Mouse (Mus musculus): ENCODE results near the gene Gnb4. TPM values are rescaled to one million over a fixed set of nuclear protein-coding genes. Genes with fewer than 3 reads are reported as not detected.

Gnb4 gene
- polyA plus RNA-seq (2014; fragmentation: Nextera tagmentation; extraction: Ambion mirVana), result 58.4 and 59.4 TPM in 2 replicates

DNA sequence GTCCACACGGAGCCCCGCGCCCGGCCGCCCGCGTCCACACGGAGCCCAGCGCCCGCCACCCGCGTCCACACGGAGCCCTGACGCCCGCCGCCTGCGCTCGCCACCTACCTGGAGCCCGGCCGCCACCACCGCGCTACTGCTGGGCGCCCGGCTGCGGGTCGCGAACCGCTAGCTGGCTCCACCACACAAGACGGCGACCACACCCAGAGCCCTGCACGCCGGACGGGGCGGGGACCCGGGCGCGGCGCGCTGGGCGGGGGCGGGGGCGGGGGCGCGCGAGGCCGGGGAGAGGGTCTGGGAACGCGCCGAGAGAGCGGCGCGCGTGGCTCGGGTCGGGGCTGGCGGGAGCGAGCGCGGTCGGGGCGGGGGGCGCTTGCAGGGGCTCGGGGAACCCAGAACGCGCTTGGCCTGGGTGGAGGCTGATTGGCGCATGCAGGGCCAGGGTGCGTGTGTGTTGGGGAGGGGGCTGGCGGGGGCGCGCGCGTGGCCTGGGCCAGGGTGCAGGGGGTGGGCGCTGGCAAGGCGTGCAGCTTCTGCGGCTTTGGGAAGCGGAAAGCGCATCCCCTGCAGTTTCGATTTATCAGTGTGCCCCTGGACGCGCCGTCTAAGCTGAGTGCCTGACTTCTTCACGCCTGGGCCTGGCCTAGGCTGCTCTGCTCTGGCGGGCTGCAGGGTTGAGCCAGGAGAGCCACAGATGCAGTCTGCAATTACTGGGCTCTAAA lies at the start of gene Gnb4:
Gene Gnb4, minus strand, starts transcription at position 255 of the 722 bp plus-strand sequence.
- peak; percentile 83 for ATAC-seq (replicated peaks; ENCODE audit: insufficient number of reproducible peaks, low FRiP score, low TSS enrichment)
- H3K4me1 ChIP-seq (ENCODE audit: control insufficient read depth, insufficient read depth, low read length), result no peaks in the 10 kb centered on the region; the same call in 1 of the 2 replicates
- WGBS (ENCODE audit: insufficient replicate concordance), result 0% methylated on average over 56 of the region's 83 CpGs

DNA sequence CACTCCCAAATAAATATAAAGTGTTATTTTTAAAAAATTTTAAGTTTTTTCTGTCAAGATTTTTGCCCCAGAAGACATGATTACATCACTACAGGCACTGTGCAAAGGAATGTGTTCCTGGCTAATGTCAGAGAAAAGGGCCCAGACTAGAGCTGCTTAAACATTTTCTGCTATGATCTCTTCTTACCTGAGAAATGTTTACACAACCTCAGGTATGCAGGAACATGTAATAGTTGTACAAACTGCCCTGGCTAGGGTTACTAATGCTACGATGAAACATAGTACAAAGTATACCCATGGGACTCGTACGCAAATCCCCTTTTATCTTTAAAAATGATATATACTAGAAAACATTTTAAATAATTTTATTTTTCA lies 45.2 kb upstream of the Gnb4 start:
- no peaks in the 10 kb centered on the region for H3K9me3 ChIP-seq (replicated peaks; ENCODE audit: control insufficient read depth, low read length)
- H3K4me1 ChIP-seq (ENCODE audit: control insufficient read depth, insufficient read depth, low read length), result no peaks in the 10 kb centered on the region
- no peak overlapping the region for H3K4me2 ChIP-seq
- H3K27ac ChIP-seq (ENCODE audit: low read depth, low read length), result no peak overlapping the region
- H3K4me3 ChIP-seq (ENCODE audit: low read depth, low read length), result no peak overlapping the region
- no peak for ATAC-seq (replicated peaks; ENCODE audit: insufficient number of reproducible peaks, low FRiP score, low TSS enrichment)
- no peaks in the 10 kb centered on the region for H3K27me3 ChIP-seq (ENCODE audit: control insufficient read depth, insufficient read depth, low read length)
- H3K9ac ChIP-seq (ENCODE audit: low read depth, low read length), result no peak overlapping the region
- H3K36me3 ChIP-seq (ENCODE audit: control insufficient read depth, insufficient read depth, low read length), result no peaks in the 10 kb centered on the region
- WGBS (ENCODE audit: insufficient replicate concordance), result 83% methylated on average over 3 of the region's 3 CpGs

More for the DNA sequence above, at the start of gene Gnb4:
- H3K9ac ChIP-seq (ENCODE audit: low read depth, low read length), result peak within 1 kb of the TSS; percentile 84
- peaks cover 2% of the 10 kb centered on the region; the same call in 1 of the 2 replicates for H3K9me3 ChIP-seq (replicated peaks; ENCODE audit: control insufficient read depth, low read length)
- H3K27me3 ChIP-seq (ENCODE audit: control insufficient read depth, insufficient read depth, low read length), result no peaks in the 10 kb centered on the region; the same call in 1 of the 2 replicates
- H3K27ac ChIP-seq (ENCODE audit: low read depth, low read length), result peak within 1 kb of the TSS; percentile 64
- peak within 1 kb of the TSS; percentile 69 for H3K4me2 ChIP-seq
- peak within 1 kb of the TSS; percentile 72 for H3K4me3 ChIP-seq (ENCODE audit: low read depth, low read length)
- H3K36me3 ChIP-seq (ENCODE audit: control insufficient read depth, insufficient read depth, low read length), result peaks cover 3% of the 10 kb centered on the region; the same call in 1 of the 2 replicates

DNA sequence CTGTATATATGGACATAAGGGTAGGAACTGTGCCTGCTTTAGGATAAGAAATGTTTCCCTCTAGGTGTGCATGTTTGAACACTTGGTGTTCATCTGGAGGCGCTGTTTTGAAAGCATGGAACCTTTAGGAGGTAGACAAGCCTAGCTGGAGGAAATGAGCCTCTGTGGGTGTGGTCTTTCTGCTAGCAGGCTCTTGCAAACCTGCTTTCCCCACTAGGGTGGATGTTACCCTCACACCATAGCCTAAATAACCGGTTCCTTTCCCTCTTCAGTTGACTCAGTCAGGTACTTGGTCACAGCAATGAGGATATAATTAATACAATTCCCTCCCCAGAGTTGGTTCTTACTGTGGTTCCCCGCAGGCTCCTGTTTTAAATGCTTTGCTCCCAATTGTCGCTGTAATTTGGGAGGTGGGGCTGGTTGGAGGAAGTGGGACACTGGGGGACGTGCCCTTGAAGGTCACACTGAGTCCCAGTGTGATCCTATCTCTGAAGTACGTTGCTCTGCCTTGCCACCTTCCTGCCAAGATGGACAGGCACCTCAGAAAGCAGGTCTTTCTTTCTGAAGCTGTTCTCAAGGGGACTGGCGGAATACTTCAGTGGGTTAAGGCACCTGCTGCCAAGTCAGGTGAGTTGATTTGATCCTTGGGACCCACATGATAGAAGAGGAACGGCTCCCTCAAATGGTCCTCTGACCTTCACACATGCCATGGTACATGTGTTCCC lies 44.6 kb upstream of the Gnb4 start:
- no peak for ATAC-seq (replicated peaks; ENCODE audit: insufficient number of reproducible peaks, low FRiP score, low TSS enrichment)
- H3K36me3 ChIP-seq (ENCODE audit: control insufficient read depth, insufficient read depth, low read length), result no peaks in the 10 kb centered on the region
- H3K9ac ChIP-seq (ENCODE audit: low read depth, low read length), result no peak overlapping the region
- H3K9me3 ChIP-seq (replicated peaks; ENCODE audit: control insufficient read depth, low read length), result no peaks in the 10 kb centered on the region
- no peaks in the 10 kb centered on the region for H3K4me1 ChIP-seq (ENCODE audit: control insufficient read depth, insufficient read depth, low read length)
- H3K27ac ChIP-seq (ENCODE audit: low read depth, low read length), result no peak overlapping the region
- 57% methylated on average over 8 of the region's 8 CpGs for WGBS (ENCODE audit: insufficient replicate concordance)
- no peak overlapping the region for H3K4me2 ChIP-seq
- no peaks in the 10 kb centered on the region for H3K27me3 ChIP-seq (ENCODE audit: control insufficient read depth, insufficient read depth, low read length)
- H3K4me3 ChIP-seq (ENCODE audit: low read depth, low read length), result no peak overlapping the region

GRCm38 (mm10) chr3:32660276-32660675 lies 43.9 kb upstream of the Gnb4 start:
- no peak overlapping the region for H3K9ac ChIP-seq (ENCODE audit: low read depth, low read length)
- H3K27me3 ChIP-seq (ENCODE audit: control insufficient read depth, insufficient read depth, low read length), result no peaks in the 10 kb centered on the region
- 0 out of 2 replicates have a peak, but pooled peaks have one; percentile 16 for ATAC-seq (replicated peaks; ENCODE audit: insufficient number of reproducible peaks, low FRiP score, low TSS enrichment)
- WGBS (ENCODE audit: insufficient replicate concordance), result 51% methylated on average over 8 of the region's 8 CpGs
- no peak overlapping the region for H3K27ac ChIP-seq (ENCODE audit: low read depth, low read length)
- no peak overlapping the region for H3K4me3 ChIP-seq (ENCODE audit: low read depth, low read length)
- no peaks in the 10 kb centered on the region for H3K9me3 ChIP-seq (replicated peaks; ENCODE audit: control insufficient read depth, low read length)
- no peaks in the 10 kb centered on the region for H3K4me1 ChIP-seq (ENCODE audit: control insufficient read depth, insufficient read depth, low read length)
- H3K36me3 ChIP-seq (ENCODE audit: control insufficient read depth, insufficient read depth, low read length), result no peaks in the 10 kb centered on the region
- H3K4me2 ChIP-seq, result no peak overlapping the region

DNA sequence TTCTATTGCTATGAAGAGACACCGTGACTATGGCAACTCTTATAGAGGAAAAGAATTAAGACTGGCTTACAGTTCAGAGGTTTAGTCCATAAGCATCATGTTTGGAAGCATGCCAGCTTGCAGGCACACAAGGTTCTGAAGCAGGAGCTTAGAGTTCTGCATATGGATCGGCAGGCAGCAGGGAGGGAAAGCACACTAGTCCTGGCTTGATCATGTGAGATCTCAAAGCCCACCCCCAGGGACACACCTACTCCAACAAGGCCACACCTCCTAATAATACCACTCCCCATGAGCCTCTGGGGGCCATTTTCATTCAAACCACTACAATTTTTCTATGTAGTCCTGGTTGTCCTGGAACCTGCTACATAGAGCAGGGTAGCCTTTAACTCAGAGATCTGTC lies 43.1 kb upstream of the Gnb4 start:
- H3K4me3 ChIP-seq (ENCODE audit: low read depth, low read length), result no peak overlapping the region
- no peak for ATAC-seq (replicated peaks; ENCODE audit: insufficient number of reproducible peaks, low FRiP score, low TSS enrichment)
- no peak overlapping the region for H3K4me2 ChIP-seq
- H3K27ac ChIP-seq (ENCODE audit: low read depth, low read length), result no peak overlapping the region
- H3K36me3 ChIP-seq (ENCODE audit: control insufficient read depth, insufficient read depth, low read length), result no peaks in the 10 kb centered on the region
- 92% methylated on average over 2 of the region's 2 CpGs for WGBS (ENCODE audit: insufficient replicate concordance)
- H3K9ac ChIP-seq (ENCODE audit: low read depth, low read length), result no peak overlapping the region
- no peaks in the 10 kb centered on the region for H3K4me1 ChIP-seq (ENCODE audit: control insufficient read depth, insufficient read depth, low read length)
- no peaks in the 10 kb centered on the region for H3K27me3 ChIP-seq (ENCODE audit: control insufficient read depth, insufficient read depth, low read length)
- no peaks in the 10 kb centered on the region for H3K9me3 ChIP-seq (replicated peaks; ENCODE audit: control insufficient read depth, low read length)

DNA sequence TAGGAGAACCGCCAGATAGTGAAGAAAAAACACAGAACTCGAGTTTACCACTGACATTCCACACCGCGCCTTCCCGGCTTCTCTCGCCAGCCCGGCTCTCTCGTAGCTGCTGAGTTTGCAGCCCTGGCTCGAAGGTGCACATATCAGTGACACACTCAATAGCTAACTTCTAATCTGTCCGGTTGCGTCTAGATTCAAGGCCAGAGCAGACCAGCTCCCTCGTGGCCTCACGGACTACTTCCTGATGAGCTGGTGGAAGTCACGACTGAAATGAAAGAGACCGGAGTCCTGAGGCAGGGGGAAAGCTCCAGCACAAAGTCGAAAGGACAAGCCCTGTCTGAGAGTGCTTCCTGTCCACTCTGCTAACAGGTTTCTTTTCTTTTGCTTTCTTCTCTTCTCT lies 42.4 kb upstream of the Gnb4 start:
- no peaks in the 10 kb centered on the region for H3K9me3 ChIP-seq (replicated peaks; ENCODE audit: control insufficient read depth, low read length)
- H3K4me2 ChIP-seq, result peak overlapping the region; percentile 68
- H3K36me3 ChIP-seq (ENCODE audit: control insufficient read depth, insufficient read depth, low read length), result no peaks in the 10 kb centered on the region
- no peak overlapping the region for H3K27ac ChIP-seq (ENCODE audit: low read depth, low read length)
- H3K9ac ChIP-seq (ENCODE audit: low read depth, low read length), result peak overlapping the region; percentile 68
- no peaks in the 10 kb centered on the region for H3K4me1 ChIP-seq (ENCODE audit: control insufficient read depth, insufficient read depth, low read length)
- 0 out of 2 replicates have a peak, but pooled peaks have one; percentile 37 for ATAC-seq (replicated peaks; ENCODE audit: insufficient number of reproducible peaks, low FRiP score, low TSS enrichment)
- no peaks in the 10 kb centered on the region for H3K27me3 ChIP-seq (ENCODE audit: control insufficient read depth, insufficient read depth, low read length)
- WGBS (ENCODE audit: insufficient replicate concordance), result 22% methylated on average over 16 of the region's 16 CpGs
- peak overlapping the region; percentile 36 for H3K4me3 ChIP-seq (ENCODE audit: low read depth, low read length)

GRCm38 (mm10) chr3:32658401-32658800 lies 42.0 kb upstream of the Gnb4 start:
- WGBS (ENCODE audit: insufficient replicate concordance), result 47% methylated on average over 7 of the region's 7 CpGs
- Histone ChIP-seq H3K27me3 (ENCODE audit: control insufficient read depth, insufficient read depth, low read length) (no peaks in the 10 kb centered on the region), H3K4me1 (ENCODE audit: control insufficient read depth, insufficient read depth, low read length) (no peaks in the 10 kb centered on the region), H3K4me2 (peak overlapping the region; percentile 68), H3K27ac (ENCODE audit: low read depth, low read length) (no peak overlapping the region), H3K36me3 (ENCODE audit: control insufficient read depth, insufficient read depth, low read length) (no peaks in the 10 kb centered on the region), H3K9ac (ENCODE audit: low read depth, low read length) (no peak overlapping the region), H3K4me3 (ENCODE audit: low read depth, low read length) (peak overlapping the region; percentile 36; the same call in 1 of the 2 replicates), H3K9me3 (replicated peaks; ENCODE audit: control insufficient read depth, low read length) (no peaks in the 10 kb centered on the region)
- no peak for ATAC-seq (replicated peaks; ENCODE audit: insufficient number of reproducible peaks, low FRiP score, low TSS enrichment)

DNA sequence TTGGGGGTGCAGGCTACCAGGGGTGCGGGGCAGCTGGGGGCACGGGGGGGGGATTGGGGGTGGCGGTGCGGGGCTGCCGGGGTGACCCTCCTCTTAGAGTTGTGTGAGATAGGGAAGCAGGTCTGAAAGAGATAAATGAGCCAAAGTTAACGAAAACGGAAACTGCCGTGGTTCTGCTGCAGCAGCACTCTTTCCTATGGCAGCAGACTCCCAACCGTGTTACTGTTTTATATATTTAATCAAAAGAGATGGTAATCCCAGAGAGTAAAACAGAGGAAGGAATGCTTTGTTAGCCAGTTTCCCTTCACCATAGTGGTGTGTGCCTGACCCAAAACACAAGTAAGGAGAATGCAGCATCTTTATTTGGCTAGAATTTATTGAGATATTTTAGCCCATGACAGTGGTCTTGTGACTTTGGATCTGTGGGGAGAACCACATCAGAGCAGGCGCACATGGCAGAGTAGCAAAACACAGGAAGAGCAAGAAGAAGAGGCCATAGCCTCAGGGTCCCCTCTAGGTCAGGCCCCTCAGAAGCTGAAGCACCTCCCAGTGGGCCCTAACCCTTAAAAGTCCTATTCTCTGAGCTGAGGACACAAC lies 40.1 kb upstream of the Gnb4 start:
- no peaks in the 10 kb centered on the region for H3K9me3 ChIP-seq (replicated peaks; ENCODE audit: control insufficient read depth, low read length)
- ATAC-seq (replicated peaks; ENCODE audit: insufficient number of reproducible peaks, low FRiP score, low TSS enrichment), result no peak
- no peak overlapping the region for H3K4me3 ChIP-seq (ENCODE audit: low read depth, low read length)
- no peaks in the 10 kb centered on the region for H3K27me3 ChIP-seq (ENCODE audit: control insufficient read depth, insufficient read depth, low read length)
- H3K4me2 ChIP-seq, result no peak overlapping the region
- H3K36me3 ChIP-seq (ENCODE audit: control insufficient read depth, insufficient read depth, low read length), result no peaks in the 10 kb centered on the region
- no peak overlapping the region for H3K27ac ChIP-seq (ENCODE audit: low read depth, low read length)
- WGBS (ENCODE audit: insufficient replicate concordance), result 57% methylated on average over 10 of the region's 10 CpGs
- H3K4me1 ChIP-seq (ENCODE audit: control insufficient read depth, insufficient read depth, low read length), result no peaks in the 10 kb centered on the region
- no peak overlapping the region for H3K9ac ChIP-seq (ENCODE audit: low read depth, low read length)
